Mouse (Mus musculus) ES-Bruce4 (cell line): Measurements from ENCODE around the gene Me3. TPM values are rescaled to one million over a fixed set of nuclear protein-coding genes. Genes with fewer than 3 reads are reported as not detected.

ENCODE experiments used
- H3K27ac ChIP-seq: 2 replicates; pipeline ENCODE4 v1.5.1; 2012; ENCODE audit warnings: low read length, inconsistent platforms; ENCODE audit not compliant: insufficient read depth
- H3K27me3 ChIP-seq: 2 replicates; pipeline ENCODE4 v1.6.1; 2012; ENCODE audit warnings: mild to moderate bottlenecking, low read length, inconsistent platforms; ENCODE audit not compliant: control insufficient read depth, poor library complexity, insufficient read depth, severe bottlenecking
- H3K36me3 ChIP-seq: 2 replicates; pipeline ENCODE4 v1.6.1; 2012; ENCODE audit warnings: inconsistent platforms, mild to moderate bottlenecking, low read length, moderate library complexity; ENCODE audit not compliant: control insufficient read depth, poor library complexity, insufficient read depth, severe bottlenecking
- H3K4me1 ChIP-seq: one replicate; pipeline ENCODE4 v1.8.1; 2011; ENCODE audit warnings: low read length; ENCODE audit not compliant: control insufficient read depth, insufficient read depth
- H3K4me3 ChIP-seq: 2 replicates; pipeline ENCODE4 v1.5.1; 2011; ENCODE audit warnings: low read depth, mild to moderate bottlenecking, low read length
- H3K9ac ChIP-seq: 2 replicates; pipeline ENCODE4 v1.6.1; 2012; ENCODE audit warnings: low read depth, mild to moderate bottlenecking, inconsistent platforms; ENCODE audit not compliant: poor library complexity, severe bottlenecking
- H3K9me3 ChIP-seq: replicated peaks from 2 replicates; pipeline ENCODE4 v1.6.1; 2012; ENCODE audit warnings: mild to moderate bottlenecking, low read length, inconsistent platforms; ENCODE audit not compliant: control insufficient read depth, poor library complexity, insufficient read depth, severe bottlenecking
- CTCF ChIP-seq: IDR thresholded peaks from one replicate; pipeline ENCODE4 v1.8.1; 2011; ENCODE audit warnings: low read depth, low read length
- EP300 ChIP-seq: IDR thresholded peaks from 2 replicates; pipeline ENCODE4 v1.6.1; 2011; ENCODE audit warnings: low read depth, low read length; ENCODE audit not compliant: insufficient read depth
- POLR2A ChIP-seq: IDR thresholded peaks from one replicate; pipeline ENCODE4 v1.8.1; 2011; ENCODE audit warnings: low read length; ENCODE audit not compliant: insufficient read depth
- polyA plus RNA-seq: library from polyadenylated mRNA; stranded (reverse); fragments of >200 nt; gene quantifications from 2 replicates; pipeline ENCODE4 v1.2.4, GENCODE M21; 2011; ENCODE audit warnings: low read depth; ENCODE audit not compliant: missing spikeins, insufficient read depth, insufficient read length

Gene Me3
- polyA plus RNA-seq, 1 experiment = 2.0 TPM

DNA sequence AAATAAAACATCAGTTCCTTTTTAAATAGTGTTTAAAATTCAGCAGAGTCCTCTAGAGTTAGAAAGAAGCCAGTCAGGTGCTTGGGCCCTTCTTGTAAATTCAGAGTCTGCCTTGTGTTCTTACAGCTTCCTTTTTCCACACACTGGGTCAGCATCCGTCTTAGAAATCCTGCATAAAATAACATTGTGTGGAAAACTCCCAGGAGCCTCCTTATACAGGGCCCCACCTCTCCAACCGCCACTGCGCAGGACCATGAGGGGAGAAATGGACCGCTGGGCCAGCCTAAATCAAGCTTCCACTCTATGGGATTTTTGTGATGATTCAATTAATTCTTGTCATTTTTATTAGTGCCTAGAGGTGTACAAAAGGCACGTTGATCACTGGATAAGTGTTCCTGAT, 259.2 kb downstream of the Me3 start:
- Histone ChIP-seq H3K9ac (no peak overlapping the region), H3K4me3 (no peak overlapping the region), H3K4me1 (no peaks in the 10 kb centered on the region), H3K36me3 (no peaks in the 10 kb centered on the region), H3K27me3 (no peaks in the 10 kb centered on the region), H3K27ac (no peak overlapping the region), H3K9me3 (no peaks in the 10 kb centered on the region)
- TF ChIP-seq POLR2A = no peak
- no peak for TF ChIP-seq EP300
- no peak for TF ChIP-seq CTCF

DNA sequence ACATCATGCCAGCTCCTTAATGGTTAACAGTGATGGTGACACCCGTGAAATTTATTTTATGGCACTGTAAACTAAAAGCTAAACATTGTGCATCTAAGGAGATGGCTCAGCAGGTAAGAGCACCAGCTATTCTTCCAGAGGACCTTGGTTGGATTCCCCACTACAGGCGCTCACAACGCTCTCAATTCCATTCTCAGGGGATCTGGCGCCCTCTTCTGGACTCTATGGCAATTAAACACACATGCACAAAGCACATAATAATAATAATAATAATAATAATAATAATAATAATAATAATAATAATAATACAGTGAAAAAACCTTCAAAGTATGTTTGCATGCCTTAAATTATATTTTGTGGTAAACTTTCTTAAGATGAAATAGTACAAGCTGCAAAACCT, 259.7 kb downstream of the Me3 start:
- no peak overlapping the region for H3K9ac ChIP-seq
- H3K4me1 ChIP-seq = no peaks in the 10 kb centered on the region
- no peaks in the 10 kb centered on the region for H3K9me3 ChIP-seq
- H3K27ac ChIP-seq = no peak overlapping the region
- no peaks in the 10 kb centered on the region for H3K36me3 ChIP-seq
- H3K27me3 ChIP-seq = no peaks in the 10 kb centered on the region
- no peak overlapping the region for H3K4me3 ChIP-seq
- peak; percentile 30 for TF ChIP-seq CTCF
- no peak for TF ChIP-seq POLR2A

DNA sequence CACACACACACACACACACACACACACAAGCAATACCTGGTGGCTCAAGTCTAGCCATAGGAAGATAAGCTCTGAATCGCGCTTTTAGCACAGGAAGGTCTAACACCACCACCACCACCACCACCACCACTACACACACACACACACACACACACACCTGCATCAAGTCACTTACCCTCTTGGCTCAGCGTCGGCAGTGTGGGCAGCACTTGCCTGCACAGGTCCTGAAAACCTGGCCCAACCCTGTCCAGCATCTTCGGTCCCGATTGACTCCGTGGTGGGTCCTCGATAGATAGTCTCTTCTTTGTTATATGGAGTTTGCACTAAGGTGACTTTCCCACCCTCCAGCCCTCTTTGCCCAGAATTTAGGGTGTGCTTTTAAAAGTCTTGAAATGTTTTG, 270.8 kb downstream of the Me3 start:
- no peaks in the 10 kb centered on the region for H3K36me3 ChIP-seq
- no peaks in the 10 kb centered on the region for H3K27me3 ChIP-seq
- no peak overlapping the region for H3K9ac ChIP-seq
- peaks cover 2% of the 10 kb centered on the region for H3K4me1 ChIP-seq
- H3K9me3 ChIP-seq = no peaks in the 10 kb centered on the region
- TF ChIP-seq EP300 = no peak
- H3K27ac ChIP-seq = no peak overlapping the region
- H3K4me3 ChIP-seq = no peak overlapping the region

DNA sequence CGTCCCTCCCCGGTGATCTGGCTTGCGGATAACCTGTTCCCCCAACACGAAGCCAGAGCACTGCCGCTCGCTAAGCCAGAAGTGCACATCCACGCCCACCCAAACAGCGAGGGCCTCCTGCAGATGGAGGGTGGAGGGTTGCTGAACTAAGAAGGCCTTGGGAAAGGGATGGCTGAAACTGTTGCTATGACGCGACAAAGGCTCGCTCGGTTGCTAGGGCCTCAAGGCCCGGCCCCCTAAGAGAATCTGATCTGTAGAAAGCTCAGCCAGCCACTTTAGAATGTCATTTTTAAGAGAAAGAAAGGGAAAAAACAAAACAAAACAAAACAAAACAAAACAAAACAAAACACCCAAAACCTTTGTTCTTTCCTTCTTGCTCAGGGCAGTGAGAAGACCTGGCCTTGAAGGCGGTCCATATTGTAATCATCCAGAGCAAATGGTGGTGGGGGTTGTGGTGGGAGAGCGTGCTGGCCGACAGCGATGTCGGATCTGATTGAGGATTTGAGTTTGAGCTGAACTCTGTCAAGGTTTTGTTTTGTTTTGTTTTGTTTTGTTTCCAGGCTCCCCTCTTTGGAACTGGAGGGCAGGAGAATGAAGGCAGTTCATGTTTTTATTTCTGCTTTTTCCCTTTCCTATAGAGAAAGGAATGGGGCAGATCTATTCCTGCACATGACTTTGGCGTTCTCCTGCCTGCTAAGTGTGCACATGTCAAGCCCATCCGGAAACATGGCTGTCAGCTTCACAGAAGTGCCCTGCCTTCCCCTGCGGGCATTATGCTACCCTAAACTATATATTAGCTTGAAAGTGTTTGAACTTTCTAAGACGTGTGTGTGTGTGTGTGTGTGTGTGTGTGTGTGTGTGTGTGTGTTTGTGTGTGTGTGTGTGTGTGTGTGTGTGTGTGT, 271.5 kb downstream of the Me3 start, which contains the start of gene Ccdc81:
Gene Ccdc81, minus strand, starts transcription at position 188 of the 902 bp plus-strand sequence.
- Histone ChIP-seq H3K27me3 (no peaks in the 10 kb centered on the region), H3K36me3 (no peaks in the 10 kb centered on the region), H3K9me3 (no peaks in the 10 kb centered on the region), H3K27ac (no peak within 1 kb of the TSS), H3K4me1 (peaks cover 2% of the 10 kb centered on the region), H3K9ac (no peak within 1 kb of the TSS), H3K4me3 (no peak within 1 kb of the TSS)
- no peak for TF ChIP-seq POLR2A
- no peak for TF ChIP-seq EP300
- TF ChIP-seq CTCF = no peak

Other genes starting within 250 kb of the Me3 start
- gene Tmem135, start 228.2 kb upstream of the Me3 start, polyA plus RNA-seq = 25.7 and 27.3 TPM in 2 replicates
- gene Fzd4, start 228.0 kb upstream of the Me3 start, polyA plus RNA-seq = 0.97 and 1.1 TPM in 2 replicates
- 48.4 and 51.3 TPM in 2 replicates for gene Prss23, start 105.2 kb upstream of the Me3 start, polyA plus RNA-seq